Mouse (Mus musculus): ENCODE data around the gene Cdk5r1.

DNA sequence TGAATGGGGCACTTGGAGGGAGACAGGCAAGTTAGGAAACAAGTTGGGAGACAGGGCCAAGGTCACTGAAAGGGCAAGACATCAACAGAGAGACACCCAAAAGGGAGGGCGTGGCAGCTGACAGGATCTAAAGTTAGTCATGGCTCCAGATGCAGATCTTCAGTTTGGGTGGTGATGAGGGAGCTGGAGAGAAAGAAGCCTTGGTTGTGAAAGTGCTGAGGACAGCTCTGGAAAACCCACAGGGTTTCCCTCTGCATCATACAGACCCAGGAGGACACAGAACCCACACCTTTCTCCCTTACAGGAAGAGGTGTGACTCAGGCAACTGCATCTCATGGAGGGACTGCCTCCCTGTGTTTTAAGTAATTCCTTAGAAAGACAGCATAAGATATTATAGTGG, 19.8 kb downstream of the Cdk5r1 start:
- TF ChIP-seq ZC3H11A (IDR thresholded peaks at IDR 0.05; ENCODE audit: borderline replicate concordance, low read depth, low read length): no peak
- TF ChIP-seq MAFK (IDR thresholded peaks at IDR 0.05; ENCODE audit: insufficient read depth, low read depth, low read length): no peak
- TF ChIP-seq CHD2 (IDR thresholded peaks at IDR 0.05; ENCODE audit: low read depth, low read length): no peak
- TF ChIP-seq ZNF384 (IDR thresholded peaks at IDR 0.05; ENCODE audit: low read depth, low read length): no peak

Measured in ES-E14 (cell line).